Mouse (Mus musculus) liver, embryonic 16.5 days (tissue): ENCODE results near the gene Cxcl16. TPM values are rescaled to one million over a fixed set of nuclear protein-coding genes. Genes with fewer than 3 reads are reported as not detected.

Experiments
- ATAC-seq: fragments of 200-750 bp; cut with Nextera tagmentation; 2 replicates; pipeline ENCODE4 v1.8.0; 2017; ENCODE audit warnings: low read depth, mild to moderate bottlenecking, moderate number of reproducible peaks, moderate library complexity
- H3K27ac ChIP-seq: fragments of 300-500 bp; sonication (generic); 2 replicates; pipeline ENCODE4 v1.5.1; 2014; ENCODE audit warnings: mild to moderate bottlenecking, low read length
- H3K27me3 ChIP-seq: fragments of 300-500 bp; sonication (generic); 2 replicates; pipeline ENCODE4 v1.6.1; 2014; ENCODE audit warnings: low read depth, low read length, mixed read lengths; ENCODE audit not compliant: control insufficient read depth, insufficient read depth
- H3K36me3 ChIP-seq: fragments of 300-500 bp; sonication (generic); 2 replicates; pipeline ENCODE4 v1.6.1; 2014; ENCODE audit warnings: mild to moderate bottlenecking; ENCODE audit not compliant: control insufficient read depth, insufficient read depth
- H3K4me1 ChIP-seq: fragments of 300-500 bp; sonication (generic); 2 replicates; pipeline ENCODE4 v1.6.1; 2014; ENCODE audit warnings: low read depth, low read length, mixed read lengths; ENCODE audit not compliant: control insufficient read depth
- H3K4me2 ChIP-seq: fragments of 300-500 bp; sonication (generic); 2 replicates; pipeline ENCODE4 v1.6.1; 2014; ENCODE audit warnings: low read depth, low read length, mixed read lengths
- H3K4me3 ChIP-seq: fragments of 300-500 bp; sonication (generic); 2 replicates; pipeline ENCODE4 v1.5.1; 2014; ENCODE audit warnings: low read depth, mild to moderate bottlenecking, low read length
- H3K9ac ChIP-seq: fragments of 300-500 bp; sonication (generic); 2 replicates; pipeline ENCODE4 v1.6.1; 2014; ENCODE audit warnings: low read depth, low read length
- H3K9me3 ChIP-seq: fragments of 300-500 bp; sonication (generic); replicated peaks from 2 replicates; pipeline ENCODE4 v1.6.1; 2016; ENCODE audit warnings: low read length; ENCODE audit not compliant: control insufficient read depth
- WGBS: fragments of 180-500 bp; shearing (Covaris S2); extraction: QIAGEN DNeasy Blood & Tissue Kit; methylation state at CpG from one replicate; pipeline ENCODE4 v1.1.7; 2014; ENCODE audit not compliant: insufficient replicate concordance; 5-methylcytosine and 5-hydroxymethylcytosine counted together
- polyA plus RNA-seq: library from polyadenylated mRNA; unstranded; fragments of >200 nt; fragmentation: Nextera tagmentation; extraction: Ambion mirVana; gene quantifications from 2 replicates; pipeline ENCODE4 v1.2.1, GENCODE M21; 2015

Cxcl16 gene
- polyA plus RNA-seq, 1 experiment from 2014 or later: 2.6 TPM

DNA sequence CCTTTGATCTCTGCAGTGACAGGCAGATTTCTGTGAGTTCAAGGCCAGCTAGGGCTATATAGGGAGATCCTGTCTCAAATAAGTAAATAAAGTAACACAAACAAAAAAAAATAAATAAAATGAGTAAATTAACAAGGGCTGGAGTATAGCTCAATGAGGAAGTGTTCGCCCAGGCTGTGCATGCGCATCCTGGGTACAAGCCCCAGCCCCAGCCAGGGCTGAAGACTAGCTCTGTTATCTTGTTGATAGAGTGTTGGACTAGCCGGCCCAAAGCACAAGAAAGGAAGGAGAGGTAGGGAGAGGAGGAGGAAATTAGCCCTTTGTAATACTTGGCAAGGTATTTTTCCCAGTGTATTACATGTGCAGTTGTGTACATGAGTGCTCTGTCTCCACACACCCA lies 15.8 kb downstream of the Cxcl16 start:
- H3K9me3 ChIP-seq: no peaks in the 10 kb centered on the region
- no peak for ATAC-seq
- H3K27me3 ChIP-seq: no peaks in the 10 kb centered on the region
- 58% methylated on average over 3 of the region's 3 CpGs for WGBS
- H3K4me2 ChIP-seq: no peak overlapping the region
- H3K27ac ChIP-seq: 0 out of 2 replicates have a peak overlapping the region, but pooled peaks have one; percentile 25
- H3K4me1 ChIP-seq: peaks cover 7% of the 10 kb centered on the region
- no peak overlapping the region for H3K4me3 ChIP-seq
- H3K36me3 ChIP-seq: no peaks in the 10 kb centered on the region; the same call in 1 of the 2 replicates
- H3K9ac ChIP-seq: no peak overlapping the region

DNA sequence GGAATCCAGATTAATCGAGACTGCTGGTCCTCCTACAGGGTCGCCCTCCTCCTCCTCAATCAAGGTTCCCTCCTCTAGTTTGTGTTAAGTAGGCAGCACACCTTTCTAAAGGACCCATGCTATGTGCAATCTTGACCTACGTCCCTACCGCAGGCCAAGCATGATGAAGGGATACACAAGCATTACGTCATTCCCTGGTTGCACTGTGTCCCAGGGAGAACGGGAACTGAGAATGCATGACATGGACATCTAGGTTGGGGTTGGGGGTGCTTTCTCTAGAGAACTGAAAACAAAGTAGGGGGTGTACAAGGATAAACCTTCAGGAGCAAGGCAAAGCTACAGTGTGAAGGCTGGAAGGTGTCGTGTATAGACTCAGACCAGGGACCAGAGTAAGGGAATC lies 17.9 kb downstream of the Cxcl16 start:
- H3K4me3 ChIP-seq: no peak overlapping the region
- peaks cover 3% of the 10 kb centered on the region for H3K36me3 ChIP-seq
- WGBS: 71% methylated on average over 7 of the region's 7 CpGs
- H3K9me3 ChIP-seq: no peaks in the 10 kb centered on the region
- no peak overlapping the region for H3K9ac ChIP-seq
- ATAC-seq: no peak
- no peaks in the 10 kb centered on the region for H3K27me3 ChIP-seq
- no peak overlapping the region for H3K27ac ChIP-seq
- no peak overlapping the region for H3K4me2 ChIP-seq
- peaks cover 7% of the 10 kb centered on the region for H3K4me1 ChIP-seq

DNA sequence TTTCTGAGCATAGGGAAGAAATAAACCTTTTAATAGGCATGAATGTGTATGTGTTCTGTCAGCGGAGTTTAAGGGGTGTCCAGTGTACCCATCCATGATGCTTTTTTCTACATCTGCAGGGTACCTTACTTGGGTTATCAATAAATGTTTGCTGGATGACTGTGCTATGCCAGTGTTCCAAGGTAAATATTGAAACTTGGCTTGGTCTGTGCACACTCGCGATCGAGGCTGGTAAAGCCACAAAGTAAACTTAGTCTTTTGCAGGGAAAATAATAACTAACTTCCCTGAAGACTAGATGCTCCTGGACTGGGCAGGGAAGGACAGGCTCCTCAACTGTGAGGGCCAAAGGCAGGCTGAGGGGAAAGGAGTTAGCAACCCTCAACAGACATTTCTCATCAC lies 19.1 kb downstream of the Cxcl16 start:
- no peak overlapping the region for H3K4me3 ChIP-seq
- no peaks in the 10 kb centered on the region for H3K9me3 ChIP-seq
- no peak overlapping the region for H3K27ac ChIP-seq
- H3K36me3 ChIP-seq: peaks cover 3% of the 10 kb centered on the region
- H3K4me2 ChIP-seq: no peak overlapping the region
- H3K27me3 ChIP-seq: no peaks in the 10 kb centered on the region
- whole genome bisulfite sequencing: 67% methylated on average over 4 of the region's 4 CpGs
- ATAC-seq: no peak
- peaks cover 4% of the 10 kb centered on the region for H3K4me1 ChIP-seq
- H3K9ac ChIP-seq: no peak overlapping the region

DNA sequence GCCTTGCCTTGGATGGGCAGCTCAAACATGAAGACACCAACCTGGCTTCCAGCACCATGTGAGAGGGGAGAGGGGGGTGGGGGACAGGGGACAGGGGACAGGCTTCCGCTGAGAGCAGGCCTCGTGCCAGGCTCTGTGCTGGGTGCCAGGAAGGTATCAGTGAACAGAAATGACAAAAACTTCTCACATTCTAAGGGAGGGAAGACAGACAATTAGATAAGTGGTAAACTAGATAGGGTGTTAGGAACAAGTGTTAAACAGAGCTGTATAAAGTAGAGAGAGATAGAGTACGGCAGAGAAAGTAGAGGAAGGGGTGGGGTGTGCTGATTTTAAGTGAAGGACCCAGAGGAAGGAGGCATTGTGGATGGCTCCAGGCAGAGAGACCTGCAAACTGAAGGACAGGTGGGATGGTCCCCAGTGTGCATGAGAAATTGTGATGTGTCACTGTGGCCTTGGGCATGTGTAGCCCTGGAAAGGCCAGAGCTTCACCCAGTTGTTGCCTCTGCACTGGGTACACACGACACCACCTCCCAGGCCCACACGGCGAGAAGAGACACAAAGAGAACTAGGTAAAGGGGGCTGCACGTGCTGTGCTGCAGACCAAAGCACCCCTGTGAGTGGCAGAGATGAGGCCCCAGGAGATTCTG lies 20.9 kb downstream of the Cxcl16 start:
- Histone ChIP-seq H3K36me3 (peaks cover 3% of the 10 kb centered on the region), H3K27me3 (no peaks in the 10 kb centered on the region), H3K4me3 (no peak overlapping the region), H3K27ac (no peak overlapping the region), H3K9me3 (no peaks in the 10 kb centered on the region), H3K4me2 (no peak overlapping the region), H3K9ac (no peak overlapping the region), H3K4me1 (peaks cover under 1% of the 10 kb centered on the region)
- 66% methylated on average over 7 of the region's 7 CpGs for WGBS
- ATAC-seq: no peak

DNA sequence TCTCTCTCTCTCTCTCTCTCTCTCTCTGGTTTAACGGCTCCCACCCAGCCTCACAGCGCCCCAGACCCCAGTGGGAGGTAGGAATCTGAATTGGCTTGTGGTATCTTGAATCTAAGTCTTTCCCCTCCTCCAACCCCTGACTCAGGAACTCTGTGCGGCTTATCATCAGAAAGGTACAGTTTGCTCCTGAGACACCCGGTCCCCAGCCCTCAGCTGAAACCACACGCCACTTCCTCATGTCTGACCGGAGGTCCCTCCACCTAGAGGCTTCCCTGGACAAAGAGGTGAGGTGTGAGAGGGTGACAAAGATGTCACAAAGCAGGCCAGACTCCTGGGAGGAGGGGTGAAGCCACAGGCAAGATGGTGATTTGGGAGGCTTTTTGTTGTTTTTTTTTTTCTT lies 22.4 kb downstream of the Cxcl16 start:
- ATAC-seq: no peak
- Histone ChIP-seq H3K4me1 (peaks cover 10% of the 10 kb centered on the region), H3K4me2 (no peak overlapping the region), H3K36me3 (peaks cover 3% of the 10 kb centered on the region), H3K27ac (no peak overlapping the region), H3K27me3 (no peaks in the 10 kb centered on the region), H3K9ac (no peak overlapping the region), H3K4me3 (no peak overlapping the region), H3K9me3 (no peaks in the 10 kb centered on the region)
- 27% methylated on average over 6 of the region's 6 CpGs for WGBS

DNA sequence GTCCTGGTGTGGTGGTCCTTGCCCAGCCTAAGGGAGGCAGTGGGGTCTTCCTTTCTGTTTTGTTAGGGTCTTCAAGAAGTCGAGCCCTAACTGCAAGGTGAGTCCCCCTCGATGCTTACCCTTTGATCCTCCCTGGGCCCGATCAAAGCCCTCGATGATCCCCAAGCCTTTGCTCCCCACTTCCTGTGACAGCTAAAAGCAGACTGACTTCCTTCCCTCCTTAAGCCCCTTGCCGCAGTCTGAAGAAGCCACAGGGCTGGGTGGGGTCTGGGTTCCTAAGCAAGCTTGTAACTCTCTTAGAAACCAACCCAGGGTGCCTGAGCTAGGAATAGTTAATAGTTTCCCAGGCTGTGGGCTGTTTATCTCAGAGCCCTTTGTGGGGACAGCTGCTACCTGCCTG lies 24.3 kb downstream of the Cxcl16 start:
- Histone ChIP-seq H3K4me2 (no peak overlapping the region), H3K36me3 (peaks cover 3% of the 10 kb centered on the region), H3K9me3 (no peaks in the 10 kb centered on the region), H3K9ac (no peak overlapping the region; the same call in 1 of the 2 replicates), H3K4me1 (peaks cover 15% of the 10 kb centered on the region), H3K27ac (no peak overlapping the region), H3K4me3 (no peak overlapping the region), H3K27me3 (no peaks in the 10 kb centered on the region)
- WGBS: 16% methylated on average over 5 of the region's 5 CpGs
- no peak for ATAC-seq

DNA sequence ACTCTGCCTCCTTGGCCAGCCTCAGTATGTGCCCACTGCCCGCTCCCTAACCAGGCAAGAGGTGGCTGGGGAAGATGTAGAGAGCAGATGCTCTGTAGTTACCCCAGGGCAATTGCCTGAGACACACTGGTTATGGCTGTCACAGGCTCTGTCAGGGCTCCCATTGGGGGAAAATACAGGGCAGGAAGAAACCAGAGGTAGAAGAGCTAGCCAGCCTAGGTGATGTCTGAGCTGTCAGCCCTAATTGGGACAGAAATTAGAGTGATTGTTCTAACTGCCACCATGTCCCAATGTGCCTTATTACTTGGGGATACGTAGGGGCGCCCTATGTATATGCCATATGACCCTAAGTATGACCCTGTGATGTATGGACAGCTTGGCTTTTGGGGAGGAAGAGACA lies 25.8 kb downstream of the Cxcl16 start:
- H3K9me3 ChIP-seq: no peaks in the 10 kb centered on the region
- peak overlapping the region; percentile 87 for H3K4me2 ChIP-seq
- peaks cover 15% of the 10 kb centered on the region for H3K4me1 ChIP-seq
- H3K27me3 ChIP-seq: no peaks in the 10 kb centered on the region
- peak overlapping the region; percentile 72 for H3K4me3 ChIP-seq
- peak overlapping the region; percentile 54 for H3K27ac ChIP-seq
- 0 out of 2 replicates have a peak overlapping the region, but pooled peaks have one; percentile 16 for H3K9ac ChIP-seq
- 70% methylated on average over 3 of the region's 3 CpGs for WGBS
- peaks cover 3% of the 10 kb centered on the region for H3K36me3 ChIP-seq
- ATAC-seq: no peak

DNA sequence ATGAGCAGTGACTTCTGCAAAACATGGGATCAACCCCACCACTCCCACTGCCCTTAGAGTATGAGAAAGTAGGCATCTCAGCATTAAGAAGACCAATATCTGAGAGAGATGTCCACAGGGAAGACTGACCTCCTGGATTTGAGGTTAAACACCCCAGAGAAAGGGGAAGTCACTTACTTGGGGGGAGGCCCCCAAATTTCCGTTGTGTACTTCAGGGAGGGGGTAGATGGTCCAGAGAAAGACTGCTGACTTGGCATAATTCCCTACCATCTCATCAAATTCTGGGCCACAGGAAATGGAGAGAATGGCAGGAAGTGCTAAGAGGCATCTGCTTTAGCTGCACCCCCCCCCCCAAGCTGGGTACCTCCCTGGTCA lies 26.2 kb downstream of the Cxcl16 start:
- Histone ChIP-seq H3K27me3 (no peaks in the 10 kb centered on the region), H3K4me1 (peaks cover 15% of the 10 kb centered on the region), H3K4me3 (peak overlapping the region; percentile 72), H3K9ac (peak overlapping the region; percentile 76; the same call in 1 of the 2 replicates), H3K36me3 (peaks cover 3% of the 10 kb centered on the region), H3K4me2 (peak overlapping the region; percentile 87), H3K27ac (peak overlapping the region; percentile 54), H3K9me3 (no peaks in the 10 kb centered on the region)
- no peak for ATAC-seq
- 31% methylated on average over 1 of the region's 1 CpGs for WGBS

DNA sequence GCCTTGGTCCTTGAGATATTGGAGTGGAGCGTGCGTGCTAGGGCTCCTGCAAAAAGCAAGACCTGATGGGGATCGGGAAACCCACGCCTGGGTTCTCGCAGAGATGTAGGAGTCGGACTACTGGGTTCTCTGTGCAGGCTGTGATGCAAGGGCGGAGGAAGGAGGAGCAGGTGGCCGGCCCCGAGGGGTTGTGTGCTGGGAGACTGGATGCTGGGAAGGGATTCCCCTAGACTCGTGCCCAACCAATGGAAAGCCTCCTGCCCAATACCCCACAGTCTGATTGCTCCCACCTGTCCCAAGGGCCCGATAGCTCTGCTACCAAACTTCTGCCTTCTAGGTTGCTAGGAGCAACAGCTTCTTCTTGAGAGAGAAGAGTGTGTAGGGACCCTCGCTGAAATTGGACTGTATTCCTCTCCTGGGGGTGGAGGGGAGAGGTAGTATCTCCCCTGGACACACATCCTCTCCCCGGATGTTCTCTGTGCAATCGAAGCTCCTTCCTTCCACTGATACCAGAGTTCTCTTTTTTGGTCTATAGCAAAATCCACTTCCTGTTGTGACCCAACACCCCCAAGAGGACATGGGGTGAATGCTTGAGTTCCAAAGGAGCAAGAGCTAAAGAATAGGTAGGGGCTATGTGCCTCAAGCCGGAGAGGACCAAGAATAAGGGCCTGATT lies 26.8 kb downstream of the Cxcl16 start:
- 1% methylated on average over 15 of the region's 15 CpGs for WGBS
- peak overlapping the region; percentile 78 for H3K27ac ChIP-seq
- ATAC-seq: peak; percentile 5; the same call in 1 of the 2 replicates
- H3K4me1 ChIP-seq: peaks cover 15% of the 10 kb centered on the region
- H3K36me3 ChIP-seq: peaks cover under 1% of the 10 kb centered on the region
- H3K9ac ChIP-seq: peak overlapping the region; percentile 76
- H3K4me2 ChIP-seq: peak overlapping the region; percentile 87
- no peaks in the 10 kb centered on the region for H3K27me3 ChIP-seq
- H3K4me3 ChIP-seq: peak overlapping the region; percentile 72
- H3K9me3 ChIP-seq: no peaks in the 10 kb centered on the region
